In genomic region chrX:110817211-110817610, GRCm38 (mm10) we compare ENCODE assay signal across 12 mouse cellular contexts. TPM values are rescaled to one million over a fixed set of nuclear protein-coding genes. Genes with fewer than 3 reads are reported as not detected.
DNase-seq lines count a peak whose midpoint lies in the region; ATAC-seq and TF ChIP-seq lines count a peak whose summit lies in the region.
"Had no signal": no experiment of that assay in that cellular context is flagged by ENCODE, and none has a peak within 500 bp of the region (broad histone marks: within the 10 kb centered on the region; RNA-seq: fewer than 3 reads in every experiment).

No protein-coding gene starts in this region.

- no peaks in the 10 kb centered on the region for H3K36me3 ChIP-seq in forebrain, embryonic 12.5 days (replicated peaks)
- no peaks in the 10 kb centered on the region for H3K36me3 ChIP-seq in limb, embryonic 11.5 days (ENCODE audit: control insufficient read depth, insufficient read depth, low read length)

- peak overlapping the region; percentile 69 for H3K9ac ChIP-seq in forebrain, embryonic 12.5 days
- H3K9ac ChIP-seq in limb, embryonic 11.5 days (ENCODE audit: low read length) = no peak overlapping the region
- H3K9ac ChIP-seq: lung, embryonic 14.5 days had no signal

- no peaks in the 10 kb centered on the region for H3K27me3 ChIP-seq in forebrain, embryonic 12.5 days
- peaks cover 14% of the 10 kb centered on the region for H3K27me3 ChIP-seq in limb, embryonic 11.5 days (ENCODE audit: control insufficient read depth, insufficient read depth, low read length)

- no peak overlapping the region for H3K27ac ChIP-seq in layer of hippocampus, adult 2 months
- H3K27ac ChIP-seq in forebrain, embryonic 12.5 days = no peak overlapping the region
- no peak overlapping the region for H3K27ac ChIP-seq in limb, embryonic 11.5 days (replicated peaks; ENCODE audit: low read depth, low read length)
- H3K27ac ChIP-seq in olfactory bulb, adult 2 months (ENCODE audit: insufficient read depth, low read depth, low read length) = peak overlapping the region; percentile 82; the same call in 1 of the 2 replicates
- H3K27ac ChIP-seq: heart, adult 2 months had no signal

- H3K4me3 ChIP-seq in layer of hippocampus, adult 2 months = peak overlapping the region; percentile 62
- H3K4me3 ChIP-seq in forebrain, embryonic 12.5 days (replicated peaks) = peak overlapping the region; percentile 54
- no peak overlapping the region for H3K4me3 ChIP-seq in limb, embryonic 11.5 days (ENCODE audit: low read depth, low read length)
- H3K4me3 ChIP-seq in olfactory bulb, adult 2 months (ENCODE audit: insufficient read depth, low read depth, low read length) = peak overlapping the region; percentile 56
- H3K4me3 ChIP-seq: heart, adult 2 months had no signal

- ATAC-seq in forebrain, embryonic 12.5 days (ENCODE audit: low FRiP score) = no peak
- ATAC-seq in limb, embryonic 11.5 days (ENCODE audit: insufficient number of reproducible peaks, low FRiP score, low TSS enrichment, low read depth) = no peak
- ATAC-seq in megakaryocyte-erythroid progenitor cell, adult 5-6 weeks (replicated peaks; ENCODE audit: low FRiP score, low TSS enrichment, poor library complexity, severe bottlenecking) = no peak

- DNase-seq in layer of hippocampus, adult 2 months (ENCODE audit: low spot score in 2 of 2) = no peak
- DNase-seq in layer of hippocampus, adult 11-12 months (ENCODE audit: low spot score) = no peak
- peak; percentile 25 for DNase-seq in limb, embryonic 11.5 days (ENCODE audit: low spot score)
- no peak for DNase-seq in layer of hippocampus, adult 9-10 months (ENCODE audit: low spot score)
- DNase-seq: heart, adult 2 months had no signal

- WGBS in forebrain, embryonic 12.5 days = 20% methylated on average over 10 of the region's 10 CpGs
- 15% methylated on average over 10 of the region's 10 CpGs for whole genome bisulfite sequencing in limb, embryonic 11.5 days
- 21% methylated on average over 10 of the region's 10 CpGs for WGBS in olfactory bulb, adult 2 months

- no peak for TF ChIP-seq CTCF in layer of hippocampus, adult 2 months (conservative IDR thresholded peaks at IDR 0.05)
- TF ChIP-seq CTCF in olfactory bulb, adult 2 months (IDR thresholded peaks at IDR 0.05; ENCODE audit: insufficient read depth, low read depth, low read length) = no peak

- H3K9me3 ChIP-seq in forebrain, embryonic 12.5 days = no peaks in the 10 kb centered on the region
- H3K9me3 ChIP-seq in limb, embryonic 11.5 days (ENCODE audit: control insufficient read depth, low read length) = no peaks in the 10 kb centered on the region

- H3K4me2 ChIP-seq in forebrain, embryonic 12.5 days = peak overlapping the region; percentile 54
- H3K4me2 ChIP-seq in limb, embryonic 11.5 days (ENCODE audit: low read depth, severe bottlenecking) = no peak overlapping the region
- H3K4me2 ChIP-seq: lung, embryonic 14.5 days had no signal

- H3K4me1 ChIP-seq in forebrain, embryonic 12.5 days = no peaks in the 10 kb centered on the region
- no peaks in the 10 kb centered on the region for H3K4me1 ChIP-seq in limb, embryonic 11.5 days (ENCODE audit: control insufficient read depth, insufficient read depth, low read length)
- H3K4me1 ChIP-seq in olfactory bulb, adult 2 months (ENCODE audit: control insufficient read depth, insufficient read depth, low read length) = no peaks in the 10 kb centered on the region; the same call in 1 of the 2 replicates

- no peak for TF ChIP-seq POLR2A in olfactory bulb, adult 2 months (IDR thresholded peaks at IDR 0.05; ENCODE audit: insufficient read depth, low read depth, low read length)

RNA-seq across cellular contexts. Expression of gene Pou3f4, which starts 3.1 kb away (rescaled TPM):
- total RNA-seq in layer of hippocampus, adult 2 months (2021) = 1 to 10 TPM; 5.1 to 5.4 TPM
- polyA plus RNA-seq in forebrain, embryonic 12.5 days (2016; fragmentation: Nextera tagmentation; extraction: Ambion mirVana) = 14.2 and 16.5 TPM in 2 replicates
- 0.06 and 0.09 TPM in 2 replicates for polyA plus RNA-seq in limb, embryonic 11.5 days (2014; fragmentation: Nextera tagmentation; extraction: Ambion mirVana)
- polyA plus RNA-seq in olfactory bulb, adult 2 months (2012; ENCODE audit: insufficient read depth, insufficient read length, low replicate concordance, missing spikeins) = not detected in 2 replicates
- total RNA-seq in megakaryocyte-erythroid progenitor cell, adult 5-6 weeks (2014; fragmentation: Nextera tagmentation) = not detected in 2 replicates
- total RNA-seq in megakaryocyte-erythroid progenitor cell, adult 5-6 weeks (2017) = not detected in 2 replicates
- total RNA-seq: heart, adult 2 months; MEL had no signal
- polyA plus RNA-seq: heart, adult 2 months; large intestine, adult 2 months; lung, embryonic 14.5 days; spleen, adult 2 months had no signal

Comparison
In these comparisons a context has a peak if more than half of its experiments do, and no peak if none do; other contexts are left out.
1. RNA of gene Pou3f4, which starts 3.1 kb away (polyA plus RNA-seq): 14.2 to 16.5 TPM in forebrain, embryonic 12.5 days; 0.06 to 0.09 TPM in limb, embryonic 11.5 days and not detected in olfactory bulb, adult 2 months; every median in the first group is over 10 times any median in the second.